In the genomic region with DNA sequence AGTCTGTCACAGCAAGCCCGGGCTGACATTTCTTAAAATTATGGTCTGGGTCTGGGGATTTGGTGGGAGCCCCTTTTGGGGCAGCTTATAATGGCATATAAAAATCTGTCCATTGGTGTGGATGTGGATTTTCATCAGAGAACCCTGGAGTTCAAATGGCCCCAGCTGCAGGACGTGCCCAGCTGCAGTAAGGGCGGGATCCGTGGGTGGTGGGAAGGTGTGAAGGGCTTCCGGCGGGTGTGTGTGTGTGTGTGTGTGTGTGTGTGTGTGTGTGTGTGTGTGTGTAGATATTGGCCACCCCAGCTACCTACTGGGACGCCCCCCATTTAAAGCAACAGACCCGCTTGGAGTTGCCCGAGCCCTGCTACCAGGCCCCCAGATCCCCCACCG, we compare ENCODE assay signal across 8 mouse cellular contexts. TPM values are rescaled to one million over a fixed set of nuclear protein-coding genes. Genes with fewer than 3 reads are reported as not detected.
A peak's percentile ranks its signal among the peaks of the same experiment; 100 is the strongest.
DNase-seq lines count a peak whose midpoint lies in the region; ATAC-seq and TF ChIP-seq lines count a peak whose summit lies in the region.

No protein-coding gene starts in this region.

- 0% methylated on average over 10 of the region's 10 CpGs for WGBS in kidney, embryonic 15.5 days
- WGBS in midbrain, postnatal 0 days, result 5% methylated on average over 10 of the region's 10 CpGs

- TF ChIP-seq CTCF in midbrain, postnatal 0 days (IDR thresholded peaks at IDR 0.05), result no peak

- H3K4me3 ChIP-seq in kidney, embryonic 15.5 days (replicated peaks), result peak overlapping the region; percentile 68
- peak overlapping the region; percentile 75 for H3K4me3 ChIP-seq in brown adipose tissue, adult 24 weeks (ENCODE audit: insufficient read depth, low read depth, low read length)
- peak overlapping the region; percentile 49 for H3K4me3 ChIP-seq in midbrain, postnatal 0 days (ENCODE audit: low read depth, low read length)

- DNase-seq in kidney, adult 18-20 months, result no peak
- DNase-seq in induced T-regulatory cell, adult 2 months (ENCODE audit: low read depth), result peak; percentile 62
- no peak for DNase-seq in midbrain, postnatal 0 days (ENCODE audit: low spot score)
- DNase-seq in frontal cortex, postnatal 14 days (ENCODE audit: low spot score in 2 of 2), result no peak
- no peak for DNase-seq in retina, postnatal 1 day
- DNase-seq in left cerebral cortex, adult 18-20 months (ENCODE audit: low spot score in 2 of 2), result no peak

- peaks cover 4% of the 10 kb centered on the region; the same call in 1 of the 2 replicates for H3K36me3 ChIP-seq in kidney, embryonic 15.5 days
- H3K36me3 ChIP-seq in midbrain, postnatal 0 days (ENCODE audit: insufficient read depth, low read length), result no peaks in the 10 kb centered on the region

- peak overlapping the region; percentile 99 for H3K27ac ChIP-seq in kidney, embryonic 15.5 days
- peak overlapping the region; percentile 95 for H3K27ac ChIP-seq in brown adipose tissue, adult 24 weeks (replicated peaks; ENCODE audit: low read depth, low read length)
- peak overlapping the region; percentile 79 for H3K27ac ChIP-seq in midbrain, postnatal 0 days (ENCODE audit: low read depth, low read length)

- peak overlapping the region; percentile 74 for H3K9ac ChIP-seq in kidney, embryonic 15.5 days
- peak overlapping the region; percentile 64 for H3K9ac ChIP-seq in midbrain, postnatal 0 days (replicated peaks; ENCODE audit: low read length, poor library complexity, severe bottlenecking)

- peaks cover 54% of the 10 kb centered on the region for H3K4me1 ChIP-seq in kidney, embryonic 15.5 days
- H3K4me1 ChIP-seq in brown adipose tissue, adult 24 weeks (ENCODE audit: control insufficient read depth, insufficient read depth, insufficient read length, low read length), result peaks cover 14% of the 10 kb centered on the region
- peaks cover 8% of the 10 kb centered on the region; the same call in 1 of the 2 replicates for H3K4me1 ChIP-seq in midbrain, postnatal 0 days (ENCODE audit: insufficient read depth, low read length)

- H3K4me2 ChIP-seq in kidney, embryonic 15.5 days, result peak overlapping the region; percentile 88
- H3K4me2 ChIP-seq in midbrain, postnatal 0 days (ENCODE audit: low read depth, low read length, poor library complexity, severe bottlenecking), result peak overlapping the region; percentile 99

- H3K9me3 ChIP-seq in kidney, embryonic 15.5 days (replicated peaks), result no peaks in the 10 kb centered on the region
- no peaks in the 10 kb centered on the region for H3K9me3 ChIP-seq in midbrain, postnatal 0 days (ENCODE audit: low read length)

- no peaks in the 10 kb centered on the region for H3K27me3 ChIP-seq in kidney, embryonic 15.5 days
- no peaks in the 10 kb centered on the region for H3K27me3 ChIP-seq in midbrain, postnatal 0 days (ENCODE audit: insufficient read depth, low read length)

- ATAC-seq in kidney, embryonic 15.5 days (replicated peaks; ENCODE audit: low FRiP score), result peak; percentile 1; the same call in 1 of the 2 replicates
- ATAC-seq in midbrain, postnatal 0 days (ENCODE audit: low FRiP score), result no peak; the same call in 1 of the 2 replicates

RNA-seq across cellular contexts. Expression of a gene that starts 1.2 kb away (rescaled TPM):
- polyA plus RNA-seq in kidney, embryonic 15.5 days (2015; fragmentation: Nextera tagmentation; extraction: Ambion mirVana), result 518 and 543 TPM in 2 replicates
- 40.6 and 60.6 TPM in 2 replicates for polyA plus RNA-seq in brown adipose tissue, adult 24 weeks (2012; ENCODE audit: insufficient read depth, insufficient read length, missing spikeins)
- 113 and 146 TPM in 2 replicates for total RNA-seq in midbrain, postnatal 0 days (2014; rRNA removed)
- polyA plus RNA-seq in midbrain, postnatal 0 days (2015; fragmentation: Nextera tagmentation; extraction: Ambion mirVana), result 200 and 208 TPM in 2 replicates
- 100 to 1,000 TPM; 127 to 156 TPM for total RNA-seq in left cerebral cortex, adult 18-20 months (2021)
